Mouse (Mus musculus) adrenal gland, adult 18-20 months (tissue): Measurements from ENCODE around the gene Fam117a. TPM values are rescaled to one million over a fixed set of nuclear protein-coding genes. Genes with fewer than 3 reads are reported as not detected.

Experiments
- DNase-seq, 2 experiments: peaks; one replicate each; pipeline ENCODE4 v3.0.0; 2021 to 2022; ENCODE audit warnings: low spot score in 2 of 2
- total RNA-seq, 2 experiments: library from RNA; stranded (reverse); gene quantifications; 1 replicate in 1 of 2; 2 replicates in 1 of 2; pipeline ENCODE4 v1.2.3; 2021

Gene Fam117a
- total RNA-seq, 2 experiments from 2014 or later, result 11.7 to 21.8 TPM

GRCm38 (mm10) chr11:95358263-95358662 lies 21.4 kb downstream of the Fam117a start:
- no peak for DNase-seq

GRCm38 (mm10) chr11:95364388-95364787 lies 27.6 kb downstream of the Fam117a start:
- no peak for DNase-seq

GRCm38 (mm10) chr11:95365596-95365995 lies 28.8 kb downstream of the Fam117a start:
- DNase-seq, result peak; percentile 46 to 51

DNA sequence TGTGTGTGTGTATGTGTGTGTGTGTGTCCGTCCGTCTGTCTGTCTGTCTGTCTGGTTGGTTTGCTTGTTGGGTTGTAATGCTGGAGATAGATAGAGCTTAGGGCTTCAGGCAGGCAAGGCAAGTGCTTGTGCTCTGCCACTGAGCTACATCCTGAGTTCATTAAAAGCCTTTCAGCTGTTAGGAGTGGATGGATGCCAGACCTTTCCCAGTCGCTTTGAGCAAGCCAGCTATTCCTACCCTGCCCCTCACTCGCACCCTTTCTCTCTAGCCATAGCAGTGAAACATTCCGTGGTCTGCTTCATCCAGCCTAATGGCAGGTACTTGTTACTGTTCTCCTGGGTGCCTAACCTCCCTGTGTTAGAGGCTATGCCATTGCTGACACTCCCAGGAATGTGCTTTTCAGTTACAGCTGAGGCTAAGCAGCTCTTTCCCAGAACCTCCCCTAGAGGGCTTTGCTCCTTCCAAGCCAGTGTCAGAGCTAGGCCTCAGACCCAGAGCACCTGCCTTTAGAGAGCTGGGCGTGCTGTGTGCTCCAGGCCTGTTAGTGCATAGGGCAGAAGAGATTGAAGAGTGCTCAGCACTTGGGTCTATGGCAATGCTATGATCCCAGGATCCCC lies 29.6 kb downstream of the Fam117a start:
- no peak for DNase-seq

GRCm38 (mm10) chr11:95367011-95367735 lies 30.4 kb downstream of the Fam117a start:
- no peak for DNase-seq

GRCm38 (mm10) chr11:95368231-95368823 lies 31.5 kb downstream of the Fam117a start:
- no peak for DNase-seq

DNA sequence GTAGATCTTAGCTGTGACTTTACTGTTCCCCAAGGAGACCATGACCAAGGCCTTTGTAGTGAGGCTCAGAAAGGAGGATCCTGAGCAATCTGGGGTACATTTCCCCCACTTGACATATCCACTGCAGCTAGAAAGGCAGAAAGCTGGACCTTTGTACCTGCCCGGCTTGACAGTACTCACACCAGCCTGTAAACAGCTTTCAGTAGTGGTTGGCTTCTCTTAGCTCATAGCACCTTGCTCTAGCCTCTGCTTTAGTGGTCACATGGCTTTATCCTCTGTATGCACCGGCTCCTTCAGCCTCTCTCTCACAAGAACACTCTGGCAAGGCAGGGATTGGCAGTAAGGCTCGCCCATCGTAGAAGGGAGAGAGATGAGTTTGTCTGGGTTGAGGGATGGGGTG lies 32.1 kb downstream of the Fam117a start:
- no peak for DNase-seq

- no peak for DNase-seq
These were observed 33.4 kb downstream of the Fam117a start for GRCm38 (mm10) chr11:95369964-95370890.

GRCm38 (mm10) chr11:95371182-95371581 lies 34.4 kb downstream of the Fam117a start:
- DNase-seq, result no peak

- no peak for DNase-seq
These were observed 42.1 kb downstream of the Fam117a start for GRCm38 (mm10) chr11:95378926-95379325.

GRCm38 (mm10) chr11:95379552-95379951 lies 42.7 kb downstream of the Fam117a start:
- DNase-seq, result no peak

DNA sequence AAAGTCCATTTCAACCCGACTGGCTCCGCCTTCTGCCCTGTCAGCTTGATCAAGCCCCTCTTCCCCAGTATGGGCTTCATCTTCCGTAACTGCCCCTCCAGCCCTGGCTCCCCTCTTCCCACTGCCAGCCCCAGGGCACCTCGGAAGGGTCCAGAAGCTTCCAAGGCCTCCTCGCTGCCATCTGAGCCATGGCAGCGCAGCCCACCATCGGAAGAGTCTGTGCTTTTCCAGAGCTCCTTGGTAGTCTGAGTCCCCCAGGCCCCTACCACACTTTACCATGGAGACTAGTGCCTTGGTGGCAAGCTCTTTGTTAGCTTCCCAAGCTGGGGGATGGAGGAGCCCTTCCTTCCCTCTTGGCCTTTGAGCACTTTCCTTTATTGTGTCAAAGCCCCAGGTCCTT lies 43.9 kb downstream of the Fam117a start:
- DNase-seq, result no peak

DNA sequence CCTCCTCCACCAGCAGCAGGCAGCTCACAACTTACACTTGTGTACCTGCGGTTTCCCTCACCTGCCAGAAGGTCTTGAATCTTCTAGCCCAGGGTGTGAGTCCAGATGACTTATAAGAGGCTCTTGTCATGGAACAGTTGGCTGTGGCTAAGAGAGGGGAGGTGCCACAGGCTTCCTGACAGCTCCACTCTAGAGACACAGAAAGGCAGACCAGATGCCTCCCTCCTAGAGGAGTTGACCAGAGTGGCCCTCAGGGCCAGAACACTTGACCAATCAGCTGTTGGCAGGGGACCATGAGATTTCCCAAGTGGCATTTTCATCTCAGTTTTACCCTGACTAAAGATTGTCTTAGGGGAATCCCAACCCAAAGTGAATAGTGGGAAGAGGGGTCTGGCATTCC lies 44.3 kb downstream of the Fam117a start:
- no peak for DNase-seq

GRCm38 (mm10) chr11:95383331-95383986 lies 46.6 kb downstream of the Fam117a start:
- DNase-seq, result no peak

- no peak for DNase-seq
These were observed 47.1 kb downstream of the Fam117a start for GRCm38 (mm10) chr11:95384004-95384318.

DNA sequence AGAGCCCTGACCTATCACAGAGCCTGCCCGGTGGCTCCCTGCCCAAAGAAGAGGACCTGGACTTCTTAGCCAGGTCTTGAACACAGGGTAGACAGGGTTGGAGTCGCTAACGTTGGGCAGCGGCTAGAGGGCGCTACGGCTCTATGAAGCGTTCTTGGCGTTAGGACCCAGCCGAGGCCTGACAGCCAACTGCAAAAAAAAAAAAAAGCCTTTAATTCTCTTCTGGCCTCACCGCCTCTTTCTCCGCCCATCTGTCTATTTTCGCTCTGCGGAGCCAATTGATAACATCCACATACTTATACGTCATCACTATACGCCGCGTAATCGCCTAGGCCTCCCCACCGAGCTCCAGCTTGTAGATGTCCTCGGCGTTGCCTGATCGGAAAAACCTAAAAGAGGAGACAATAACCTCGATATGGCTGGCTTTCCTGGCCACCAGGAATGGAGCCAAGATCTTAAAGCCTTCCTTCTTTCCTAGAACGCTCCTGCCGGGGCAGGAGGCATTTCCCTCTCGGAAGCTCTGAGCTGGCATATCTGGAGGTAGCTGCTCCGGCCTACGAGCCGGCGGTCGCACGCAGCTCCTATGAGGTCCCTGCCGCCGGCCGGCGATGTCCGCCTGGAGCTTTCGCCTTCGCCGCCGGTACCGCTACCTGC lies 47.6 kb downstream of the Fam117a start, which contains the start of gene Slc35b1:
Slc35b1 (plus strand) TSS at position 374 of the 654 bp plus-strand sequence.
- peak; percentile 86 to 89 for DNase-seq

DNA sequence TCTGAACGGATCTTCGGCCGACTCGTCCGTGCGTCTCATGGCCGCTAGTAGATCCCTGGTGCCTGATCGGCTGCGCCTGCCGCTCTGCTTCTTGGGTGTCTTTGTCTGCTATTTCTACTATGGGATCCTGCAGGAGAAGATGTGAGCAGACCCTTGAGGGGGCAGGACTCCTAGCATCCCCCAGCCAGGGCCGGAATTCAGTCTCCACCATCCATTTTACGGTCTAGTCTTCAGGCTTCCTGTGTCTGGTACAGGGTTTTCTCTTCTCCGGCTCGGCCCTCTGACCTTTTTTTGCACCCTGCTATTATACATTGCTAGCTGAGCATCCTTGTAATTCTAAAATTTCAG lies 48.1 kb downstream of the Fam117a start:
- no peak for DNase-seq

GRCm38 (mm10) chr11:95387354-95387753 lies 50.5 kb downstream of the Fam117a start:
- DNase-seq, result no peak

- DNase-seq, result no peak
These were observed 52.2 kb downstream of the Fam117a start for GRCm38 (mm10) chr11:95389006-95389405.

DNA sequence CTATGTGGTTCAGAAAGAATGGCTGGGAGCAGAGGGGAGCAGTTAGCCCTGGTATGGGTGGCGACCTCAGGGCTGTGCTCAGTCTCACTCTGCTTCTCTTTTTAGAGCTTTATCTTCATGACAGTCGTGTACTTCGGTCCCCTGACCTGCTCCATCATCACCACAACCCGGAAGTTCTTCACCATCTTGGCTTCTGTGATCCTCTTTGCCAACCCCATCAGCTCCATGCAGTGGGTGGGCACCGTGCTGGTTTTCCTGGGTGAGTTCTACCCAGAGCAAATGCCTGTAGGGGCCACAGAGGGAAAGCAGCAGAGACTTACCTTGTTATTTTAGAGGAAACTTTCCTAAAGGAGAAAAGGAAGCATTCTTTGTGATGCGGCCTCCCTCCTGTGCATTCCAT lies 53.6 kb downstream of the Fam117a start:
- DNase-seq, result no peak
